Mouse (Mus musculus) brain, embryonic 14.5 days (tissue): ENCODE data around the gene Srf.

Source experiments
- CTCF ChIP-seq: fragments of 200-500 bp; IDR thresholded peaks from 2 replicates; pipeline ENCODE4 v1.5.1; 2012; ENCODE audit warnings: inconsistent platforms, mild to moderate bottlenecking, moderate library complexity, borderline replicate concordance; ENCODE audit not compliant: insufficient read depth, insufficient read length; ENCODE audit errors: extremely low read depth
- POLR2A ChIP-seq: fragments of 200-500 bp; IDR thresholded peaks from 2 replicates; pipeline ENCODE4 v1.6.1; 2012; ENCODE audit warnings: mild to moderate bottlenecking, inconsistent platforms, borderline replicate concordance; ENCODE audit not compliant: poor library complexity, insufficient read depth, insufficient read length, severe bottlenecking; ENCODE audit errors: extremely low read depth

DNA sequence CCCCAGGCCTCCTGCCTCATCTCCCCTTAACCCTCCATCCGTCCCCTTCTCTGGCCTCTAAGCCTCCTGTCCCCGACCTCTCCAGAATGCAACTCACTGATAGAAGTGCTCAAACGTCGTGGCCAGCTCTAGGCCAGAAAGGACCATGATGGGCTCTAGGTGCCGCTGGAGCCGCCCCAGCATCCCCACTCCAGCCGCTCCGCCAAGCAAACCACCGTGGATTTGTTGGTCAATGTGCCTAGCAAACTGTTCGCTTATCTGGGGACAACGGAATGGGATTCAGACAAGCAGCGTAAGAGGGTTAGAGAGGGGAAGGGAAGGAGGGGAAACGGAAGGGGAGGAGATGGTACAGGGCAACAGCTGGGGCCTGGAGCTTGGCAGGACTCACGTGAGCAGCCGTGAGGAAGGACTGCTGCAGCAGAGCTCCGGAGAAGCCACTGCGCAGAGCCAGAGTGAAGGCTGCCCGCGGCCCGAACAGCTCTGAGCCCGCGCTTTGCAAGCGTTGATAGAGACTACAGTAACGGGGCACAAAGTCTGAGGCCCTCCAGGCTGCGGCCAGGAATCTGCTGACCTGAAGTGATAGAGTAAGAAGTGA is 35.5 kb downstream of the Srf start:
- TF ChIP-seq POLR2A: no peak
- TF ChIP-seq CTCF: no peak
